Mouse (Mus musculus) neural tube, embryonic 11.5 days (tissue): ENCODE measurements around the gene Anxa3. TPM values are rescaled to one million over a fixed set of nuclear protein-coding genes. Genes with fewer than 3 reads are reported as not detected.

Experiments
- ATAC-seq: fragments of 200-750 bp; cut with Nextera tagmentation; 2 replicates; pipeline ENCODE4 v1.8.0; 2017; ENCODE audit warnings: moderate number of reproducible peaks, mild to moderate bottlenecking, moderate TSS enrichment, moderate library complexity; ENCODE audit not compliant: insufficient read depth, low FRiP score, low TSS enrichment
- DNase-seq: peaks from one replicate; pipeline ENCODE4 v3.0.0-alpha.2; 2015; ENCODE audit warnings: low spot score
- H3K27ac ChIP-seq: fragments of 300-500 bp; sonication (generic); 2 replicates; pipeline ENCODE4 v1.5.1; 2014; ENCODE audit warnings: low read depth, mild to moderate bottlenecking, low read length
- H3K27me3 ChIP-seq: fragments of 300-500 bp; sonication (generic); 2 replicates; pipeline ENCODE4 v1.6.1; 2014; ENCODE audit warnings: mild to moderate bottlenecking, low read length, mixed read lengths; ENCODE audit not compliant: control insufficient read depth, insufficient read depth
- H3K36me3 ChIP-seq: fragments of 300-500 bp; sonication (generic); 2 replicates; pipeline ENCODE4 v1.6.1; 2014; ENCODE audit warnings: mild to moderate bottlenecking, low read length, moderate library complexity, mixed read lengths; ENCODE audit not compliant: control insufficient read depth, insufficient read depth
- H3K4me1 ChIP-seq: fragments of 300-500 bp; sonication (generic); 2 replicates; pipeline ENCODE4 v1.6.1; 2014; ENCODE audit warnings: low read length, mixed read lengths; ENCODE audit not compliant: control insufficient read depth, insufficient read depth
- H3K4me2 ChIP-seq: fragments of 300-500 bp; sonication (generic); 2 replicates; pipeline ENCODE4 v1.6.1; 2014; ENCODE audit warnings: low read depth, mild to moderate bottlenecking, moderate library complexity
- H3K4me3 ChIP-seq: fragments of 300-500 bp; sonication (generic); 2 replicates; pipeline ENCODE4 v1.5.1; 2014; ENCODE audit warnings: low read depth, low read length
- H3K9ac ChIP-seq: fragments of 300-500 bp; sonication (generic); 2 replicates; pipeline ENCODE4 v1.6.1; 2014; ENCODE audit warnings: mild to moderate bottlenecking, low read length
- H3K9me3 ChIP-seq: fragments of 300-500 bp; sonication (generic); 2 replicates; pipeline ENCODE4 v1.6.1; 2016; ENCODE audit warnings: low read length; ENCODE audit not compliant: control insufficient read depth
- WGBS: fragments of 180-500 bp; shearing (Covaris S2); extraction: QIAGEN DNeasy Blood & Tissue Kit; methylation state at CpG from one replicate; pipeline ENCODE4 v1.1.7; 2014; 5-methylcytosine and 5-hydroxymethylcytosine counted together
- polyA plus RNA-seq: library from polyadenylated mRNA; unstranded; fragments of >200 nt; fragmentation: Nextera tagmentation; extraction: Ambion mirVana; gene quantifications from 2 replicates; pipeline ENCODE4 v1.2.1, GENCODE M21; 2014

Anxa3 gene
- polyA plus RNA-seq, 1 experiment from 2014 or later = 32.5 TPM

- WGBS = 67% methylated on average over 10 of the region's 10 CpGs
- H3K4me3 ChIP-seq = no peak overlapping the region
- no peaks in the 10 kb centered on the region for H3K36me3 ChIP-seq
- peak overlapping the region; percentile 39; the same call in 1 of the 2 replicates for H3K4me2 ChIP-seq
- no peak overlapping the region for H3K27ac ChIP-seq
- ATAC-seq (no peak), DNase-seq (no peak)
- H3K27me3 ChIP-seq = no peaks in the 10 kb centered on the region
- no peaks in the 10 kb centered on the region for H3K4me1 ChIP-seq
- no peaks in the 10 kb centered on the region for H3K9me3 ChIP-seq
- no peak overlapping the region for H3K9ac ChIP-seq
Measured at GRCm38 (mm10) chr5:96793953-96794635, 955 bp downstream of the Anxa3 start.

GRCm38 (mm10) chr5:96795752-96796151, 2.6 kb downstream of the Anxa3 start:
- Histone ChIP-seq H3K9ac (no peak overlapping the region), H3K4me2 (no peak overlapping the region), H3K4me1 (no peaks in the 10 kb centered on the region), H3K4me3 (no peak overlapping the region), H3K27ac (no peak overlapping the region), H3K9me3 (no peaks in the 10 kb centered on the region), H3K27me3 (no peaks in the 10 kb centered on the region), H3K36me3 (no peaks in the 10 kb centered on the region)
- ATAC-seq (no peak), DNase-seq (no peak)
- WGBS = 91% methylated on average over 1 of the region's 1 CpGs

- 92% methylated on average over 6 of the region's 6 CpGs for WGBS
Measured at GRCm38 (mm10) chr5:96797465-96797864, 4.3 kb downstream of the Anxa3 start.

GRCm38 (mm10) chr5:96799165-96799564, 6.0 kb downstream of the Anxa3 start:
- WGBS = 90% methylated on average over 9 of the region's 9 CpGs
- Histone ChIP-seq H3K27ac (no peak overlapping the region), H3K4me3 (no peak overlapping the region), H3K9ac (no peak overlapping the region), H3K4me2 (no peak overlapping the region), H3K36me3 (no peaks in the 10 kb centered on the region), H3K9me3 (no peaks in the 10 kb centered on the region), H3K27me3 (no peaks in the 10 kb centered on the region), H3K4me1 (no peaks in the 10 kb centered on the region)
- no peak for DNase-seq
- no peak for ATAC-seq

More at GRCm38 (mm10) chr5:96797465-96797864, 4.3 kb downstream of the Anxa3 start:
- H3K9me3 ChIP-seq = no peaks in the 10 kb centered on the region
- H3K9ac ChIP-seq = no peak overlapping the region
- no peak overlapping the region for H3K4me3 ChIP-seq
- H3K27me3 ChIP-seq = no peaks in the 10 kb centered on the region
- no peak overlapping the region for H3K4me2 ChIP-seq
- H3K36me3 ChIP-seq = no peaks in the 10 kb centered on the region
- no peak for DNase-seq
- no peak overlapping the region for H3K27ac ChIP-seq
- no peaks in the 10 kb centered on the region for H3K4me1 ChIP-seq
- no peak for ATAC-seq

GRCm38 (mm10) chr5:96799969-96800368, 6.8 kb downstream of the Anxa3 start:
- Histone ChIP-seq H3K9ac (no peak overlapping the region), H3K36me3 (no peaks in the 10 kb centered on the region), H3K27me3 (no peaks in the 10 kb centered on the region), H3K4me3 (no peak overlapping the region), H3K4me2 (no peak overlapping the region), H3K9me3 (no peaks in the 10 kb centered on the region), H3K4me1 (no peaks in the 10 kb centered on the region), H3K27ac (no peak overlapping the region)
- no peak for ATAC-seq
- DNase-seq = no peak
- WGBS = 94% methylated on average over 9 of the region's 9 CpGs

GRCm38 (mm10) chr5:96802185-96802584, 9.0 kb downstream of the Anxa3 start:
- Histone ChIP-seq H3K4me2 (no peak overlapping the region), H3K9me3 (no peaks in the 10 kb centered on the region), H3K9ac (no peak overlapping the region), H3K4me1 (no peaks in the 10 kb centered on the region), H3K36me3 (no peaks in the 10 kb centered on the region), H3K4me3 (no peak overlapping the region), H3K27ac (no peak overlapping the region), H3K27me3 (no peaks in the 10 kb centered on the region)
- no peak for ATAC-seq
- DNase-seq = no peak
- WGBS = 25% methylated on average over 7 of the region's 7 CpGs

- Histone ChIP-seq H3K4me1 (no peaks in the 10 kb centered on the region), H3K9me3 (no peaks in the 10 kb centered on the region), H3K4me3 (no peak overlapping the region), H3K27me3 (no peaks in the 10 kb centered on the region), H3K4me2 (no peak overlapping the region), H3K9ac (no peak overlapping the region), H3K36me3 (no peaks in the 10 kb centered on the region), H3K27ac (no peak overlapping the region)
- 77% methylated on average over 3 of the region's 3 CpGs for WGBS
- DNase-seq (no peak), ATAC-seq (no peak)
Measured at GRCm38 (mm10) chr5:96803091-96803490, 10.0 kb downstream of the Anxa3 start.

GRCm38 (mm10) chr5:96804304-96804703, 11.2 kb downstream of the Anxa3 start:
- DNase-seq (no peak), ATAC-seq (no peak)
- no peaks in the 10 kb centered on the region for H3K36me3 ChIP-seq
- H3K9me3 ChIP-seq = no peaks in the 10 kb centered on the region
- H3K4me2 ChIP-seq = no peak overlapping the region
- no peak overlapping the region for H3K27ac ChIP-seq
- no peak overlapping the region for H3K4me3 ChIP-seq
- H3K27me3 ChIP-seq = no peaks in the 10 kb centered on the region
- no peak overlapping the region for H3K9ac ChIP-seq
- WGBS = 85% methylated on average over 4 of the region's 4 CpGs
- no peaks in the 10 kb centered on the region for H3K4me1 ChIP-seq

GRCm38 (mm10) chr5:96804813-96805212, 11.7 kb downstream of the Anxa3 start:
- Histone ChIP-seq H3K4me1 (no peaks in the 10 kb centered on the region), H3K4me2 (no peak overlapping the region), H3K9ac (no peak overlapping the region), H3K27me3 (no peaks in the 10 kb centered on the region), H3K4me3 (no peak overlapping the region), H3K36me3 (no peaks in the 10 kb centered on the region), H3K27ac (no peak overlapping the region), H3K9me3 (no peaks in the 10 kb centered on the region)
- DNase-seq = no peak
- no peak for ATAC-seq
- 79% methylated on average over 3 of the region's 3 CpGs for WGBS
